Mouse (Mus musculus): ENCODE data around the gene Gm21870. TPM values are rescaled to one million over a fixed set of nuclear protein-coding genes. Genes with fewer than 3 reads are reported as not detected.
"Not testable (repeated sequence)": the region's sequence is repeated elsewhere in the genome, so short reads cannot be mapped to it uniquely, and the experiment has no call there.

Gene Gm21870
- not detected in 2 replicates for polyA plus RNA-seq (2015; fragmentation: Nextera tagmentation; extraction: Ambion mirVana)

GRCm38 (mm10) chrX:33986716-33987115 is at the start of gene Gm21870:
Gene Gm21870 (minus strand): TSS chrX:33986816.
- ATAC-seq (replicated peaks; ENCODE audit: extremely low read depth, insufficient read depth, low FRiP score); H3K27ac ChIP-seq (ENCODE audit: low read length); H3K4me1 ChIP-seq (ENCODE audit: control insufficient read depth, insufficient read depth, low read length); H3K4me2 ChIP-seq (ENCODE audit: low read depth, low read length); H3K4me3 ChIP-seq (ENCODE audit: low read length); H3K9me3 ChIP-seq (replicated peaks; ENCODE audit: control insufficient read depth, low read length); H3K36me3 ChIP-seq (ENCODE audit: control insufficient read depth, insufficient read depth); H3K9ac ChIP-seq (ENCODE audit: low read length); H3K27me3 ChIP-seq (ENCODE audit: control insufficient read depth, insufficient read depth, low read length): not testable (repeated sequence)

GRCm38 (mm10) chrX:33956440-33956839 is 30.2 kb downstream of the Gm21870 start, which contains the start of gene Btbd35f6:
Gene Btbd35f6 (minus strand): TSS chrX:33956540.
- ATAC-seq (replicated peaks; ENCODE audit: extremely low read depth, insufficient read depth, low FRiP score); H3K4me1 ChIP-seq (ENCODE audit: control insufficient read depth, insufficient read depth, low read length); H3K9me3 ChIP-seq (replicated peaks; ENCODE audit: control insufficient read depth, low read length); H3K9ac ChIP-seq (ENCODE audit: low read length); H3K4me3 ChIP-seq (ENCODE audit: low read length); H3K27me3 ChIP-seq (ENCODE audit: control insufficient read depth, insufficient read depth, low read length); H3K4me2 ChIP-seq (ENCODE audit: low read depth, low read length); H3K27ac ChIP-seq (ENCODE audit: low read length); H3K36me3 ChIP-seq (ENCODE audit: control insufficient read depth, insufficient read depth): not testable (repeated sequence)
- WGBS = 67% methylated on average over 1 of the region's 4 CpGs

Other genes starting within 250 kb of the Gm21870 start
- not detected in 2 replicates for gene Btbd35f6, start 30.3 kb downstream of the Gm21870 start, polyA plus RNA-seq (2015; fragmentation: Nextera tagmentation; extraction: Ambion mirVana)
- not detected in 2 replicates for gene Btbd35f9, start 174.7 kb upstream of the Gm21870 start, polyA plus RNA-seq (2015; fragmentation: Nextera tagmentation; extraction: Ambion mirVana)

Measured in heart, embryonic 16.5 days (tissue).